Mouse (Mus musculus): ENCODE measurements at regions not wholly inside any gene's neighbourhood (a gene's known extent, or its start where the extent isn't known, plus 50 kb on each side); places are given as distances from the start of the nearest gene placed in this dataset.

GRCm38 (mm10) chr2:117731253-117731652 lies 380.4 kb upstream of the Thbs1 start:
- Histone ChIP-seq H3K4me3 (ENCODE audit: extremely low read depth, insufficient read depth, insufficient read length) (no peak overlapping the region), H3K4me1 (ENCODE audit: control insufficient read depth, insufficient read depth, insufficient read length) (no peaks in the 10 kb centered on the region), H3K36me3 (ENCODE audit: control insufficient read depth, insufficient read depth, low read length) (no peaks in the 10 kb centered on the region), H3K27ac (ENCODE audit: insufficient read depth, low read length) (no peak overlapping the region), H3K27me3 (ENCODE audit: control insufficient read depth, insufficient read depth, low read length) (no peaks in the 10 kb centered on the region)
- no peak for DNase-seq (ENCODE audit: low read depth in 1 of 2, low spot score in 2 of 2)
- no peak for TF ChIP-seq CTCF (IDR thresholded peaks at IDR 0.05; ENCODE audit: extremely low read depth, insufficient read depth, insufficient read length, insufficient replicate concordance)
- WGBS, result 38% methylated on average over 2 of the region's 2 CpGs

GRCm38 (mm10) chr2:117742413-117742812 lies 369.3 kb upstream of the Thbs1 start:
- Histone ChIP-seq H3K27me3 (ENCODE audit: control insufficient read depth, insufficient read depth, low read length) (no peaks in the 10 kb centered on the region), H3K27ac (ENCODE audit: insufficient read depth, low read length) (no peak overlapping the region), H3K4me1 (ENCODE audit: control insufficient read depth, insufficient read depth, insufficient read length) (no peaks in the 10 kb centered on the region), H3K4me3 (ENCODE audit: extremely low read depth, insufficient read depth, insufficient read length) (no peak overlapping the region), H3K36me3 (ENCODE audit: control insufficient read depth, insufficient read depth, low read length) (no peaks in the 10 kb centered on the region)
- TF ChIP-seq POLR2A (IDR thresholded peaks at IDR 0.05; ENCODE audit: low read depth, low read length), result no peak
- DNase-seq (ENCODE audit: low read depth in 1 of 2, low spot score in 2 of 2), result no peak

GRCm38 (mm10) chr2:117743901-117744300 lies 367.8 kb upstream of the Thbs1 start:
- Histone ChIP-seq H3K27me3 (ENCODE audit: control insufficient read depth, insufficient read depth, low read length) (no peaks in the 10 kb centered on the region), H3K36me3 (ENCODE audit: control insufficient read depth, insufficient read depth, low read length) (no peaks in the 10 kb centered on the region), H3K27ac (ENCODE audit: insufficient read depth, low read length) (no peak overlapping the region), H3K4me3 (ENCODE audit: extremely low read depth, insufficient read depth, insufficient read length) (no peak overlapping the region), H3K4me1 (ENCODE audit: control insufficient read depth, insufficient read depth, insufficient read length) (no peaks in the 10 kb centered on the region)
- 86% methylated on average over 1 of the region's 1 CpGs for WGBS
- TF ChIP-seq CTCF (IDR thresholded peaks at IDR 0.05; ENCODE audit: extremely low read depth, insufficient read depth, insufficient read length, insufficient replicate concordance), result no peak
- no peak for TF ChIP-seq POLR2A (IDR thresholded peaks at IDR 0.05; ENCODE audit: low read depth, low read length)
- no peak for DNase-seq (ENCODE audit: low read depth in 1 of 2, low spot score in 2 of 2)

- Histone ChIP-seq H3K27me3 (ENCODE audit: control insufficient read depth, insufficient read depth, low read length) (no peaks in the 10 kb centered on the region), H3K36me3 (ENCODE audit: control insufficient read depth, insufficient read depth, low read length) (no peaks in the 10 kb centered on the region), H3K4me3 (ENCODE audit: extremely low read depth, insufficient read depth, insufficient read length) (no peak overlapping the region), H3K27ac (ENCODE audit: insufficient read depth, low read length) (no peak overlapping the region), H3K4me1 (ENCODE audit: control insufficient read depth, insufficient read depth, insufficient read length) (no peaks in the 10 kb centered on the region)
- 82% methylated on average over 2 of the region's 2 CpGs for WGBS
- no peak for DNase-seq (ENCODE audit: low read depth in 1 of 2, low spot score in 2 of 2)
- TF ChIP-seq POLR2A (IDR thresholded peaks at IDR 0.05; ENCODE audit: low read depth, low read length), result no peak
- no peak for TF ChIP-seq CTCF (IDR thresholded peaks at IDR 0.05; ENCODE audit: extremely low read depth, insufficient read depth, insufficient read length, insufficient replicate concordance)
These were observed 365.9 kb upstream of the Thbs1 start for GRCm38 (mm10) chr2:117745767-117746166.

GRCm38 (mm10) chr2:117747136-117747535 lies 364.5 kb upstream of the Thbs1 start:
- no peaks in the 10 kb centered on the region for H3K36me3 ChIP-seq (ENCODE audit: control insufficient read depth, insufficient read depth, low read length)
- no peak for DNase-seq (ENCODE audit: low read depth in 1 of 2, low spot score in 2 of 2)
- no peak for TF ChIP-seq CTCF (IDR thresholded peaks at IDR 0.05; ENCODE audit: extremely low read depth, insufficient read depth, insufficient read length, insufficient replicate concordance)
- no peak overlapping the region for H3K27ac ChIP-seq (ENCODE audit: insufficient read depth, low read length)
- no peak overlapping the region for H3K4me3 ChIP-seq (ENCODE audit: extremely low read depth, insufficient read depth, insufficient read length)
- H3K27me3 ChIP-seq (ENCODE audit: control insufficient read depth, insufficient read depth, low read length), result no peaks in the 10 kb centered on the region
- WGBS, result 84% methylated on average over 3 of the region's 3 CpGs
- H3K4me1 ChIP-seq (ENCODE audit: control insufficient read depth, insufficient read depth, insufficient read length), result no peaks in the 10 kb centered on the region

- 30% methylated on average over 4 of the region's 4 CpGs for WGBS
- TF ChIP-seq POLR2A (IDR thresholded peaks at IDR 0.05; ENCODE audit: low read depth, low read length), result no peak
- TF ChIP-seq CTCF (IDR thresholded peaks at IDR 0.05; ENCODE audit: extremely low read depth, insufficient read depth, insufficient read length, insufficient replicate concordance), result no peak
- Histone ChIP-seq H3K27me3 (ENCODE audit: control insufficient read depth, insufficient read depth, low read length) (no peaks in the 10 kb centered on the region), H3K27ac (ENCODE audit: insufficient read depth, low read length) (no peak overlapping the region), H3K4me1 (ENCODE audit: control insufficient read depth, insufficient read depth, insufficient read length) (no peaks in the 10 kb centered on the region), H3K36me3 (ENCODE audit: control insufficient read depth, insufficient read depth, low read length) (no peaks in the 10 kb centered on the region), H3K4me3 (ENCODE audit: extremely low read depth, insufficient read depth, insufficient read length) (no peak overlapping the region)
- no peak for DNase-seq (ENCODE audit: low read depth in 1 of 2, low spot score in 2 of 2)
These were observed 362.8 kb upstream of the Thbs1 start for GRCm38 (mm10) chr2:117748892-117749291.

GRCm38 (mm10) chr2:117759491-117760013 lies 352.1 kb upstream of the Thbs1 start:
- Histone ChIP-seq H3K4me1 (ENCODE audit: control insufficient read depth, insufficient read depth, insufficient read length) (no peaks in the 10 kb centered on the region), H3K27ac (ENCODE audit: insufficient read depth, low read length) (no peak overlapping the region), H3K4me3 (ENCODE audit: extremely low read depth, insufficient read depth, insufficient read length) (no peak overlapping the region), H3K27me3 (ENCODE audit: control insufficient read depth, insufficient read depth, low read length) (no peaks in the 10 kb centered on the region), H3K36me3 (ENCODE audit: control insufficient read depth, insufficient read depth, low read length) (no peaks in the 10 kb centered on the region)
- DNase-seq (ENCODE audit: low read depth in 1 of 2, low spot score in 2 of 2), result no peak
- 78% methylated on average over 1 of the region's 1 CpGs for WGBS
- TF ChIP-seq POLR2A (IDR thresholded peaks at IDR 0.05; ENCODE audit: low read depth, low read length) (no peak), CTCF (IDR thresholded peaks at IDR 0.05; ENCODE audit: extremely low read depth, insufficient read depth, insufficient read length, insufficient replicate concordance) (no peak)

Measured in spleen, adult 2 months (tissue).